Mouse (Mus musculus) heart, postnatal 0 days (tissue): Measurements from ENCODE around the gene Ubxn6. TPM values are rescaled to one million over a fixed set of nuclear protein-coding genes. Genes with fewer than 3 reads are reported as not detected.

Source experiments
- ATAC-seq: fragments of 200-750 bp; cut with Nextera tagmentation; 2 replicates; pipeline ENCODE4 v1.8.0; 2017; ENCODE audit warnings: low read depth, moderate number of reproducible peaks, moderate library complexity; ENCODE audit not compliant: insufficient read depth
- DNase-seq: peaks from one replicate; pipeline ENCODE4 v3.0.0-alpha.2; 2016; ENCODE audit warnings: low spot score
- H3K27ac ChIP-seq: fragments of 300-500 bp; sonication (generic); 2 replicates; pipeline ENCODE4 v1.5.1; 2014; ENCODE audit warnings: low read depth, mild to moderate bottlenecking
- H3K27me3 ChIP-seq: fragments of 300-500 bp; sonication (generic); 2 replicates; pipeline ENCODE4 v1.6.1; 2014; ENCODE audit warnings: low read length, mixed read lengths; ENCODE audit not compliant: control insufficient read depth, insufficient read depth
- H3K36me3 ChIP-seq: fragments of 300-500 bp; sonication (generic); replicated peaks from 2 replicates; pipeline ENCODE4 v1.6.1; 2014; ENCODE audit warnings: low read length, mixed read lengths; ENCODE audit not compliant: control insufficient read depth, insufficient read depth
- H3K4me1 ChIP-seq: fragments of 300-500 bp; sonication (generic); 2 replicates; pipeline ENCODE4 v1.6.1; 2014; ENCODE audit warnings: antibody characterized with exemption; ENCODE audit not compliant: control insufficient read depth, insufficient read depth
- H3K4me2 ChIP-seq: fragments of 300-500 bp; sonication (generic); 2 replicates; pipeline ENCODE4 v1.6.1; 2014; ENCODE audit warnings: low read depth, mild to moderate bottlenecking, low read length, moderate library complexity
- H3K4me3 ChIP-seq: fragments of 300-500 bp; sonication (generic); 2 replicates; pipeline ENCODE4 v1.5.1; 2014; ENCODE audit warnings: low read depth, low read length
- H3K9ac ChIP-seq: fragments of 300-500 bp; sonication (generic); replicated peaks from 2 replicates; pipeline ENCODE4 v1.6.1; 2014; ENCODE audit warnings: low read depth, low read length, mixed read lengths
- H3K9me3 ChIP-seq: fragments of 300-500 bp; sonication (generic); replicated peaks from 2 replicates; pipeline ENCODE4 v1.6.1; 2016; ENCODE audit warnings: low read length; ENCODE audit not compliant: control insufficient read depth
- CTCF ChIP-seq: IDR thresholded peaks from 2 replicates; pipeline ENCODE4 v1.5.1; 2016; ENCODE audit warnings: antibody characterized with exemption, control low read depth, low read depth
- EP300 ChIP-seq: IDR thresholded peaks from 2 replicates; pipeline ENCODE4 v1.6.1; 2016; ENCODE audit warnings: antibody characterized with exemption, low read depth
- WGBS: fragments of 180-500 bp; shearing (Covaris S2); extraction: QIAGEN DNeasy Blood & Tissue Kit; methylation state at CpG from one replicate; pipeline ENCODE4 v1.1.7; 2014; 5-methylcytosine and 5-hydroxymethylcytosine counted together
- polyA plus RNA-seq: library from polyadenylated mRNA; unstranded; fragments of >200 nt; fragmentation: Nextera tagmentation; extraction: Ambion mirVana; gene quantifications from 2 replicates; pipeline ENCODE4 v1.2.1, GENCODE M21; 2015
- total RNA-seq: library from RNA; depleted of rRNA; stranded (reverse); fragments of >200 nt; gene quantifications from 2 replicates; pipeline ENCODE4 v1.2.3, GENCODE M21; 2014; ENCODE audit warnings: low replicate concordance

The Ubxn6 gene
- total and polyA plus RNA-seq, 2 experiments from 2014 or later = 58.2 to 68.1 TPM

GRCm38 (mm10) chr17:56111021-56111420, 36.2 kb upstream of the Ubxn6 start:
- ATAC-seq (no peak), DNase-seq (no peak)
- Histone ChIP-seq H3K9me3 (no peaks in the 10 kb centered on the region), H3K36me3 (peaks cover 12% of the 10 kb centered on the region; the same call in 1 of the 2 replicates), H3K4me2 (no peak overlapping the region), H3K27me3 (no peaks in the 10 kb centered on the region), H3K4me3 (no peak overlapping the region), H3K4me1 (peaks cover 14% of the 10 kb centered on the region), H3K9ac (no peak overlapping the region), H3K27ac (peak overlapping the region; percentile 94; the same call in 1 of the 2 replicates)
- TF ChIP-seq EP300 = no peak
- TF ChIP-seq CTCF = no peak
- 62% methylated on average over 1 of the region's 1 CpGs for WGBS

- peak overlapping the region; percentile 94 for H3K27ac ChIP-seq
- no peak overlapping the region for H3K9ac ChIP-seq
- WGBS = 53% methylated on average over 4 of the region's 4 CpGs
- no peak overlapping the region for H3K4me3 ChIP-seq
- no peak for ATAC-seq
- H3K4me1 ChIP-seq = peaks cover 14% of the 10 kb centered on the region
- H3K4me2 ChIP-seq = no peak overlapping the region
- DNase-seq = no peak
- no peaks in the 10 kb centered on the region for H3K9me3 ChIP-seq
- H3K36me3 ChIP-seq = peaks cover 12% of the 10 kb centered on the region; the same call in 1 of the 2 replicates
- no peaks in the 10 kb centered on the region for H3K27me3 ChIP-seq
- TF ChIP-seq EP300 (no peak), CTCF (no peak)
These were observed 35.7 kb upstream of the Ubxn6 start for GRCm38 (mm10) chr17:56110571-56110970.

- Histone ChIP-seq H3K4me1 (peaks cover 14% of the 10 kb centered on the region), H3K4me2 (peak within 1 kb of the TSS; percentile 63), H3K4me3 (peak within 1 kb of the TSS; percentile 38), H3K9me3 (no peaks in the 10 kb centered on the region), H3K27ac (peak within 1 kb of the TSS; percentile 94), H3K36me3 (peaks cover 12% of the 10 kb centered on the region; the same call in 1 of the 2 replicates), H3K9ac (peak within 1 kb of the TSS; percentile 64), H3K27me3 (no peaks in the 10 kb centered on the region)
- ATAC-seq (peak; percentile 82), DNase-seq (peak; percentile 67)
- peak; percentile 83; the same call in 1 of the 2 replicates for TF ChIP-seq EP300
- TF ChIP-seq CTCF = 0 out of 2 replicates have a peak, but pooled peaks have one; percentile 13
- 32% methylated on average over 10 of the region's 10 CpGs for whole genome bisulfite sequencing
These were observed 34.6 kb upstream of the Ubxn6 start, which contains the start of gene Plin4 for GRCm38 (mm10) chr17:56109219-56110051. TSS of gene Plin4 (minus strand) at chr17:56109803.

- Histone ChIP-seq H3K36me3 (peaks cover 12% of the 10 kb centered on the region), H3K27me3 (no peaks in the 10 kb centered on the region), H3K4me3 (peak overlapping the region; percentile 38), H3K4me2 (peak overlapping the region; percentile 63), H3K9ac (peak overlapping the region; percentile 64), H3K9me3 (no peaks in the 10 kb centered on the region), H3K27ac (peak overlapping the region; percentile 94), H3K4me1 (peaks cover 14% of the 10 kb centered on the region)
- DNase-seq (peak; percentile 80), ATAC-seq (peak; percentile 82)
- TF ChIP-seq EP300 (peak; percentile 96), CTCF (0 out of 2 replicates have a peak, but pooled peaks have one; percentile 5)
- 40% methylated on average over 6 of the region's 6 CpGs for WGBS
These were observed 33.7 kb upstream of the Ubxn6 start for GRCm38 (mm10) chr17:56108334-56109044.

- Histone ChIP-seq H3K4me1 (peaks cover 14% of the 10 kb centered on the region), H3K9me3 (no peaks in the 10 kb centered on the region), H3K4me3 (no peak overlapping the region), H3K4me2 (no peak overlapping the region), H3K27me3 (no peaks in the 10 kb centered on the region), H3K27ac (0 out of 2 replicates have a peak overlapping the region, but pooled peaks have one; percentile 94), H3K9ac (0 out of 2 replicates have a peak overlapping the region, but pooled peaks have one; percentile 2), H3K36me3 (peaks cover 12% of the 10 kb centered on the region)
- WGBS = 72% methylated on average over 2 of the region's 2 CpGs
- DNase-seq (no peak), ATAC-seq (no peak)
- TF ChIP-seq CTCF (no peak), EP300 (no peak)
These were observed 32.9 kb upstream of the Ubxn6 start for GRCm38 (mm10) chr17:56107736-56108135.
